Mouse (Mus musculus) forebrain, embryonic 10.5 days (tissue): ENCODE data around the gene Smarcd3. TPM values are rescaled to one million over a fixed set of nuclear protein-coding genes. Genes with fewer than 3 reads are reported as not detected.

ENCODE experiments used
- DNase-seq: peaks from one replicate; pipeline ENCODE4 v3.0.0-alpha.2; 2017; ENCODE audit warnings: low spot score; ENCODE audit errors: extremely low spot score
- H3K27ac ChIP-seq: fragments of 300-500 bp; sonication (generic); 2 replicates; pipeline ENCODE4 v1.5.1; 2016; ENCODE audit warnings: mild to moderate bottlenecking
- H3K27me3 ChIP-seq: fragments of 300-500 bp; sonication (generic); 2 replicates; pipeline ENCODE4 v1.6.1; 2016; ENCODE audit warnings: mild to moderate bottlenecking; ENCODE audit not compliant: poor library complexity, severe bottlenecking
- H3K36me3 ChIP-seq: fragments of 300-500 bp; sonication (generic); replicated peaks from 2 replicates; pipeline ENCODE4 v1.6.1; 2016; ENCODE audit warnings: mild to moderate bottlenecking, moderate library complexity
- H3K4me1 ChIP-seq: fragments of 300-500 bp; sonication (generic); 2 replicates; pipeline ENCODE4 v1.6.1; 2016
- H3K4me3 ChIP-seq: fragments of 300-500 bp; sonication (generic); 2 replicates; pipeline ENCODE4 v1.5.1; 2016; ENCODE audit warnings: mild to moderate bottlenecking, moderate library complexity
- H3K9me3 ChIP-seq: fragments of 300-500 bp; sonication (generic); 2 replicates; pipeline ENCODE4 v1.6.1; 2016; ENCODE audit warnings: mild to moderate bottlenecking, moderate library complexity
- WGBS: fragments of 180-500 bp; shearing (Covaris S2); methylation state at CpG from one replicate; pipeline ENCODE4 v1.1.7; 2016; 5-methylcytosine and 5-hydroxymethylcytosine counted together
- polyA plus RNA-seq: library from polyadenylated mRNA; unstranded; fragments of >200 nt; fragmentation: Nextera tagmentation; extraction: Ambion mirVana; gene quantifications from 2 replicates; pipeline ENCODE4 v1.2.1, GENCODE M21; 2016

Smarcd3 gene
- polyA plus RNA-seq, 1 experiment from 2014 or later, result 39.7 TPM

DNA sequence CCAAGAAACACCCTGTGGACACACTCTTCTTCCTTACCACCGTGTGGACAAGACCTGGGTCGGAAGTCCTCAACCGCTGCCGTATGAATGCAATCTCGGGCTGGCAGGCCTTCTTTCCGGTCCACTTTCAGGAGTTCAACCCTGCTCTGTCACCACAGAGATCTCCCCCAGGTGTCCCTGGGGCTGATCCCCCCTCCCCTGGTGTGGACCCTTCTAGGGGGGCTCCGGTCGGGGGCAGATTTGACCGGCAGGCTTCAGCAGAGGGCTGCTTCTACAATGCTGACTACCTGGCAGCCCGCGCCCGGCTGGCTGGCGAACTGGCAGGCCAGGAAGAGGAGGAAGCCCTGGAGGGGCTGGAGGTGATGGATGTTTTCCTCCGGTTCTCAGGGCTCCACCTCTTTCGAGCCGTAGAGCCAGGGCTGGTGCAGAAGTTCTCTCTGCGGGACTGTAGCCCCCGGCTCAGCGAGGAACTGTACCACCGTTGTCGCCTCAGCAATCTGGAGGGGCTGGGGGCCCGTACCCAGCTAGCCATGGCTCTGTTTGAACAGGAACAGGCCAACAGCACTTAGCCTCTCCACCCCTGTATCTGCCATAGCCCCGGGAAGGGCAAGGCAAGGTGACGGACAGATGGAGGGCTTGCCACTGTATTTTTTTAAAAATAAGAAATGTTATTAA, 32.3 kb downstream of the Smarcd3 start:
- peak overlapping the region; percentile 59; the same call in 1 of the 2 replicates for H3K27ac ChIP-seq
- peaks cover 76% of the 10 kb centered on the region for H3K4me1 ChIP-seq
- peak overlapping the region; percentile 29 for H3K4me3 ChIP-seq

DNA sequence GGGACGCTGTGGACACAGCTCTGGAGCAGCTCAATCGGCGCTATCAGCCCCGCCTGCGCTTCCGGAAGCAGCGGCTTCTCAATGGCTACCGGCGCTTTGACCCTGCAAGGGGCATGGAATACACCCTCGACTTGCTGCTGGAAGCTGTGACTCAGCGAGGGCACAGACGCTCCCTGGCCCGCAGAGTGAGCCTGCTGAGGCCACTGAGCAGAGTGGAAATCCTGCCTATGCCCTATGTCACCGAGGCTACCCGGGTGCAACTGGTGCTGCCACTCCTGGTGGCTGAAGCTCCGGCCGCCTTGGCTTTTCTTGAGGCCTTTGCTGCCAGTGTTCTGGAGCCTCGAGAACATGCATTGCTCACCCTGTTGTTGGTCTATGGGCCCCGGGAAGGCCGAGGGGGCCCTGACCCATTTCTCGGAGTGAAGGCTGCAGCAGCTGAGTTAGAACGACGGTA, 32.9 kb downstream of the Smarcd3 start:
- WGBS, result 19% methylated on average over 23 of the region's 23 CpGs
- peak overlapping the region; percentile 59 for H3K27ac ChIP-seq
- peak overlapping the region; percentile 29 for H3K4me3 ChIP-seq
- H3K27me3 ChIP-seq, result peaks cover 51% of the 10 kb centered on the region
- H3K9me3 ChIP-seq, result no peaks in the 10 kb centered on the region
- peaks cover 72% of the 10 kb centered on the region for H3K4me1 ChIP-seq
- H3K36me3 ChIP-seq, result peaks cover 78% of the 10 kb centered on the region
- DNase-seq, result no peak

More for the DNA sequence above, 32.3 kb downstream of the Smarcd3 start:
- Histone ChIP-seq H3K36me3 (peaks cover 78% of the 10 kb centered on the region), H3K9me3 (no peaks in the 10 kb centered on the region), H3K27me3 (peaks cover 51% of the 10 kb centered on the region)
- WGBS, result 62% methylated on average over 24 of the region's 24 CpGs
- DNase-seq, result no peak

- H3K36me3 ChIP-seq, result peaks cover 69% of the 10 kb centered on the region
- no peak overlapping the region for H3K27ac ChIP-seq
- H3K9me3 ChIP-seq, result no peaks in the 10 kb centered on the region
- peaks cover 64% of the 10 kb centered on the region for H3K4me1 ChIP-seq
- no peak overlapping the region for H3K4me3 ChIP-seq
- H3K27me3 ChIP-seq, result peaks cover 47% of the 10 kb centered on the region
- DNase-seq, result no peak
- 88% methylated on average over 20 of the region's 20 CpGs for WGBS
Measured at GRCm38 (mm10) chr5:24589511-24590500, 34.4 kb downstream of the Smarcd3 start.

DNA sequence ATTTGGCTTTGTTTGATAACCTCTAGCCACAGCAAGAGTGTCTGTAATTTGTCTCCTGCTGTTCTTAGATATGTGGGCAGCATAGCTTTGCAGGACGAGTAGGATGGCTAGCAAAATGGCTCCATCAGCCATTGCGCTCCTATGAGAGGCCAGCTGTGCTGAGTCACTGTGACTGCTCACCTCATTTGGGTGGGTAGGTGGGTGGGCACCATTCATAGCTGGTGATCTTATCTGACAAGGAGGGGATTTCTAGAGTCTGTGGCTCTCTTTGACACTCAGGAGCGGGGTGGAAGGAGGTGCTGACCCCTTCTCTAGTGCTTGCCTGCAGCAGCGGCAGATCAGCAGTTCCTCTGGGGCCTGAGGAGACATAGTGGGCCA, 37.0 kb downstream of the Smarcd3 start:
- H3K27ac ChIP-seq, result peak overlapping the region; percentile 88
- no peaks in the 10 kb centered on the region for H3K9me3 ChIP-seq
- peak overlapping the region; percentile 95 for H3K4me3 ChIP-seq
- peaks cover 43% of the 10 kb centered on the region for H3K36me3 ChIP-seq
- WGBS, result 32% methylated on average over 4 of the region's 4 CpGs
- H3K27me3 ChIP-seq, result peaks cover 23% of the 10 kb centered on the region
- no peak for DNase-seq
- peaks cover 45% of the 10 kb centered on the region for H3K4me1 ChIP-seq

DNA sequence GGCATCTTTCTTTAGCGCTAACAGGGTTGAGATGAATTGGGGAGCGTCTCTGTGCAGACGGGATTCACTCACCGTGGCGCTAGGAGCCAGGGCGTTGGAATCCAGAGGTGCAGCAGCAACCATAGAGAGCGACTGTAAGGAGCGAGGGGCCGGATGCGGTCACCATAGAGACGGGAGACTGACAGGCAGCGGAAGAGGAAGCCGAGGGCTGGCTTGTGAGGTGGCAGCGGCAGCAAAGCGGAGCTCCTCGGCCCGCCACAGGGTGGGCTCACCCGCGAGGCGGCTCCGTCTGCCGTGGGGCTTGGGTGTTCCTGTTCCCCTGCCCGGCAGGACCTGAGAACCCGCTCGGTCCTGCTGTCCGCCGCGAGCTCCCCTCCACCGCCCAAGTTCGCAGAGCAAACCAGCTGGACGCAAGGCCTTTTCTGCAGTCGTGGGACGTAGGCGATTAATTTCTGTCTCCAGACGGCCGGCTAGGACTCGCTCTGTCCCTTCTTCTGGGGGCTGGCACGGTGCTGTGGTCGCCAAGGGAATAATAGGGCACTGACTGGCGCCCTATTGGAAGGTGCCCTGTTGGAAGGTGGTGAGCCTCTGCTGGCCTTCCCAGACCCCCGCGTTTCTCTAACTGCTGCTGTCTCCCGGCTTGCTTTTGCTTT, 37.5 kb downstream of the Smarcd3 start, which contains the start of gene Chpf2:
Gene Chpf2, plus strand, starts transcription at position 195 of the 653 bp plus-strand sequence.
- Histone ChIP-seq H3K27ac (peak within 1 kb of the TSS; percentile 88), H3K9me3 (no peaks in the 10 kb centered on the region), H3K4me1 (peaks cover 40% of the 10 kb centered on the region), H3K4me3 (peak within 1 kb of the TSS; percentile 95), H3K27me3 (peaks cover 18% of the 10 kb centered on the region), H3K36me3 (peaks cover 37% of the 10 kb centered on the region)
- DNase-seq, result peak; percentile 88
- under 1% methylated on average over 43 of the region's 43 CpGs for WGBS

- peaks cover 32% of the 10 kb centered on the region for H3K36me3 ChIP-seq
- no peaks in the 10 kb centered on the region for H3K9me3 ChIP-seq
- peak overlapping the region; percentile 88 for H3K27ac ChIP-seq
- H3K27me3 ChIP-seq, result peaks cover 12% of the 10 kb centered on the region
- no peak for DNase-seq
- 8% methylated on average over 8 of the region's 8 CpGs for WGBS
- H3K4me1 ChIP-seq, result peaks cover 34% of the 10 kb centered on the region
- peak overlapping the region; percentile 95 for H3K4me3 ChIP-seq
Measured at GRCm38 (mm10) chr5:24586106-24586505, 38.1 kb downstream of the Smarcd3 start.

GRCm38 (mm10) chr5:24578109-24578963, 45.9 kb downstream of the Smarcd3 start:
- no peaks in the 10 kb centered on the region for H3K9me3 ChIP-seq

GRCm38 (mm10) chr5:24577183-24577929, 46.9 kb downstream of the Smarcd3 start, which contains the start of gene Abcf2:
Abcf2 (minus strand) TSS chr5:24577467.
- Histone ChIP-seq H3K27ac (peak within 1 kb of the TSS; percentile 93), H3K4me1 (peaks cover 24% of the 10 kb centered on the region), H3K27me3 (no peaks in the 10 kb centered on the region), H3K36me3 (peaks cover 32% of the 10 kb centered on the region), H3K9me3 (no peaks in the 10 kb centered on the region), H3K4me3 (peak within 1 kb of the TSS; percentile 91)
- under 1% methylated on average over 48 of the region's 48 CpGs for WGBS
- peak; percentile 100 for DNase-seq

More at GRCm38 (mm10) chr5:24578109-24578963, 45.9 kb downstream of the Smarcd3 start:
- 70% methylated on average over 6 of the region's 6 CpGs for WGBS
- peak overlapping the region; percentile 93 for H3K27ac ChIP-seq
- H3K36me3 ChIP-seq, result peaks cover 23% of the 10 kb centered on the region
- no peaks in the 10 kb centered on the region for H3K27me3 ChIP-seq
- no peak for DNase-seq
- peak overlapping the region; percentile 91 for H3K4me3 ChIP-seq
- peaks cover 24% of the 10 kb centered on the region for H3K4me1 ChIP-seq

DNA sequence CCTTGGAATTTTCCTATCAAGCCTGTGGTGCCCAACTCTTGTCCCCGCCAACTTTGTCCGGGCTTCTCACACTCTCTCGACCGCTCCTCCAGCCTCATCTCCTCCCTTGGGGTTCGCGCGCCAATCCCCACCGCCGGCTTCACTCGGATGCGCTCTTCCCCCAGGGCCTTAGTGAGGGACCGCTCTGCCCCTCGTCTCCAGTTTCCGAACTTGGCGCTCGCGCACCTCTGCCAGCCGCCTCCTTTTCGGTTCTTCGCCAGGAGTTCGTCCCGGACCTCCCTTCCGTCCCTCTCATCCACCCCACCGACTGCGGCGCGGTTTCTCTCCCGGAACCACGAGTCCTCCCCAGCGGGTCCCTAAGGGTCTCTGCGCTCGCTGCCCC, 47.4 kb downstream of the Smarcd3 start:
- H3K4me3 ChIP-seq, result peak overlapping the region; percentile 91
- H3K27ac ChIP-seq, result peak overlapping the region; percentile 93
- no peaks in the 10 kb centered on the region for H3K27me3 ChIP-seq
- WGBS, result under 1% methylated on average over 32 of the region's 32 CpGs
- peaks cover 38% of the 10 kb centered on the region for H3K36me3 ChIP-seq
- H3K4me1 ChIP-seq, result peaks cover 24% of the 10 kb centered on the region
- no peaks in the 10 kb centered on the region for H3K9me3 ChIP-seq
- no peak for DNase-seq

DNA sequence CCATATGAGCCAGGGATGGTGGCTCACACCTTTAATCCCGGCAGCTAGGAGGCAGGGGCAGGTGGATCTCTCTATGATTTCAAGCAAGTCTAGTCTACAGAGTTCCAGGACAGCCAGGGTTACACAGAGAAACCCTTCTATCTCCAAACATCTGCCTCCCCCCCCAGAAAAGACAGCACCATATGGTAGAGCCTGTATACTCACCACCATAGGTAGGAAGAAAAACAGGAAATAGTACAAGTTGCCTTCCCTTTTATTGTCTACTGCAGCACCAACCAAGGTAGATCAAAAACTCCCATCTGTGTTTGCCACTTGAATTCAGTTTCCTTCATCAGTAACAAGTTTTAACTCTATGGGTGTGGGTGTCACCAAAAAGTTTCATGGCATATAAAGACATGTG, 48.3 kb downstream of the Smarcd3 start:
- Histone ChIP-seq H3K27me3 (no peaks in the 10 kb centered on the region), H3K4me3 (peak overlapping the region; percentile 91), H3K36me3 (peaks cover 46% of the 10 kb centered on the region), H3K4me1 (peaks cover 24% of the 10 kb centered on the region), H3K27ac (no peak overlapping the region), H3K9me3 (no peaks in the 10 kb centered on the region)
- DNase-seq, result no peak
- 87% methylated on average over 1 of the region's 1 CpGs for WGBS

- no peak within 1 kb of the TSS for H3K27ac ChIP-seq
- no peaks in the 10 kb centered on the region for H3K36me3 ChIP-seq
- H3K9me3 ChIP-seq, result no peaks in the 10 kb centered on the region; the same call in 1 of the 2 replicates
- H3K4me1 ChIP-seq, result peaks cover 10% of the 10 kb centered on the region
- DNase-seq, result no peak
- H3K27me3 ChIP-seq, result peaks cover 12% of the 10 kb centered on the region; the same call in 1 of the 2 replicates
- WGBS, result 77% methylated on average over 2 of the region's 2 CpGs
- H3K4me3 ChIP-seq, result no peak within 1 kb of the TSS
Measured at GRCm38 (mm10) chr5:24556709-24557108, 67.5 kb downstream of the Smarcd3 start, which contains the start of gene 4931409K22Rik. 4931409K22Rik (minus strand) TSS chr5:24556809.
